Mouse (Mus musculus) liver, adult 10 weeks (tissue): ENCODE data around the gene Fbxo8. TPM values are rescaled to one million over a fixed set of nuclear protein-coding genes. Genes with fewer than 3 reads are reported as not detected.

Experiments used
- polyA plus RNA-seq: library from polyadenylated mRNA; stranded (reverse); fragments of 350-450 nt; fragmentation: Illumina TruSeq; extraction: RNeasy Lipid Tissue Mini Kit (QIAGEN cat#74804); gene quantifications from one replicate; pipeline ENCODE4 v1.2.3, GENCODE M21; 2014; ENCODE audit warnings: low read depth, low replicate concordance

Gene Fbxo8
- polyA plus RNA-seq, result 169 TPM

GRCm38 (mm10) chr8:56550558-56551360 lies at the start of gene Fbxo8, which contains the start of gene Cep44:
Gene Fbxo8, plus strand, starts transcription at chr8:56551090.
Gene Cep44, minus strand, starts transcription at chr8:56551047.

Other genes with a start within 250 kb of the Fbxo8 start
- 22.0 TPM for gene Cep44, start within 50 bp of the Fbxo8 start, polyA plus RNA-seq